In genomic region chr3:131627476-131627875, GRCm38 (mm10) we compare ENCODE assay signal across 17 mouse cellular contexts.
"Had no signal": no experiment of that assay in that cellular context is flagged by ENCODE, and none has a peak within 500 bp of the region (broad histone marks: within the 10 kb centered on the region; RNA-seq: fewer than 3 reads in every experiment).

No protein-coding gene starts in this region.

- H3K9ac ChIP-seq: liver, postnatal 0 days; lung, embryonic 15.5 days; midbrain, embryonic 12.5 days; neural tube, embryonic 12.5 days; stomach, embryonic 15.5 days had no signal

- H3K9me3 ChIP-seq: lung, embryonic 15.5 days; megakaryocyte, embryonic 14.5 days; midbrain, embryonic 12.5 days; neural tube, embryonic 12.5 days; stomach, embryonic 15.5 days had no signal

- ATAC-seq: liver, postnatal 0 days; lung, postnatal 0 days had no signal

- H3K4me3 ChIP-seq: lung, embryonic 15.5 days; megakaryocyte, embryonic 14.5 days; midbrain, embryonic 12.5 days; neural tube, embryonic 12.5 days; stomach, embryonic 15.5 days had no signal

- H3K27me3 ChIP-seq: lung, embryonic 15.5 days; megakaryocyte, embryonic 14.5 days; midbrain, embryonic 12.5 days; neural tube, embryonic 12.5 days; stomach, embryonic 15.5 days had no signal

- H3K4me1 ChIP-seq: lung, embryonic 15.5 days; megakaryocyte, embryonic 14.5 days; neural tube, embryonic 12.5 days; stomach, embryonic 15.5 days had no signal

- DNase-seq: liver, postnatal 0 days; lung, adult 2 months; lung, postnatal 14 days; lung, postnatal 36 days; midbrain, embryonic 14.5 days; right cerebral cortex, postnatal 14 days; thymus, adult 2 months; thymus, postnatal 25 days; thymus, postnatal 4 days had no signal

- H3K27ac ChIP-seq: lung, embryonic 15.5 days; macrophage; midbrain, embryonic 12.5 days; neural tube, embryonic 12.5 days; stomach, embryonic 15.5 days; stomach, postnatal 0 days had no signal

- H3K4me2 ChIP-seq: lung, embryonic 15.5 days; midbrain, embryonic 12.5 days; neural tube, embryonic 12.5 days; stomach, embryonic 15.5 days had no signal
